Comparison of ENCODE assay signal across 11 mouse cellular contexts in the genomic region with DNA sequence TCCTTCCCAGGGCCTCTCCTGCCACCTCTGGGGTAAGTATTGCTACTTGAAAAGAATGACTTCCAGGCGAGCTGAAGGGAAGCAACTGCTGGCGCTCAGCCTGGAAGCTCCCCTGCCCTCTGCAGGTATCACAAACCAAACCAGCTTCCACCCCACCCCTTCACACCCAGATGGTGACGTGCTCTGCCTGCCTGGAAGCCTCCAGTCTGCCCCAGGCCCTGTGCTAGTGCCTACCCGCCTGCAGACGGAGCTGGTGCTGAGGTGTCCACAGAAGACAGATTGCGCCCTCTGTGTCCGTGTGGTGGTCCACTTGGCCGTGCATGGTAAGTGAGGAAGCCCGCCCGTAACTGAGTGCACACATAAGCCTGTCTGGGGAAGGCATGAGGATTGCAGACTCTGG. TPM values are rescaled to one million over a fixed set of nuclear protein-coding genes. Genes with fewer than 3 reads are reported as not detected.
DNase-seq lines count a peak whose midpoint lies in the region; ATAC-seq and TF ChIP-seq lines count a peak whose summit lies in the region.
"Had no signal": no experiment of that assay in that cellular context is flagged by ENCODE, and none has a peak within 500 bp of the region (broad histone marks: within the 10 kb centered on the region; RNA-seq: fewer than 3 reads in every experiment).

No protein-coding gene starts in this region.

- no peaks in the 10 kb centered on the region for H3K36me3 ChIP-seq in ES-Bruce4 (ENCODE audit: control insufficient read depth, insufficient read depth, low read length, poor library complexity, severe bottlenecking)
- no peaks in the 10 kb centered on the region for H3K36me3 ChIP-seq in limb, embryonic 14.5 days (ENCODE audit: control insufficient read depth, insufficient read depth, low read length)

- no peak for TF ChIP-seq CTCF in gastrocnemius, adult 2 months (IDR thresholded peaks at IDR 0.05)
- no peak for TF ChIP-seq CTCF in ES-Bruce4 (IDR thresholded peaks at IDR 0.05; ENCODE audit: low read depth, low read length)

- 60% methylated on average over 10 of the region's 10 CpGs for WGBS in limb, embryonic 14.5 days

- intact Hi-C loops in gastrocnemius, adult 2 months (cut with DNase I), result no loop called here

- peak overlapping the region; percentile 77 for H3K4me3 ChIP-seq in gastrocnemius, adult 2 months
- peak overlapping the region; percentile 27 for H3K4me3 ChIP-seq in ES-Bruce4 (ENCODE audit: low read depth, low read length)
- 0 out of 2 replicates have a peak overlapping the region, but pooled peaks have one; percentile 2 for H3K4me3 ChIP-seq in limb, embryonic 14.5 days (replicated peaks; ENCODE audit: low read length)

- TF ChIP-seq POLR2A in ES-Bruce4 (IDR thresholded peaks at IDR 0.05; ENCODE audit: insufficient read depth, low read length), result no peak
- TF ChIP-seq POLR2A in limb, embryonic 14.5 days (IDR thresholded peaks at IDR 0.05; ENCODE audit: borderline replicate concordance, extremely low read depth, insufficient read depth, insufficient read length), result no peak

- H3K4me2 ChIP-seq in limb, embryonic 14.5 days (replicated peaks; ENCODE audit: low read depth, low read length, severe bottlenecking), result peak overlapping the region; percentile 30; the same call in 1 of the 2 replicates

- peak overlapping the region; percentile 89 for H3K27ac ChIP-seq in gastrocnemius, adult 2 months
- H3K27ac ChIP-seq in ES-Bruce4 (ENCODE audit: insufficient read depth, low read length), result no peak overlapping the region
- no peak overlapping the region for H3K27ac ChIP-seq in limb, embryonic 14.5 days (replicated peaks; ENCODE audit: low read depth, low read length)
- H3K27ac ChIP-seq: macrophage had no signal

- DNase-seq in gastrocnemius, adult 2 months, result no peak
- DNase-seq in gastrocnemius, adult 8-10 months (ENCODE audit: low spot score in 2 of 2), result no peak
- peak; percentile 27 to 43 for DNase-seq in kidney, postnatal 4 days
- no peak for DNase-seq in kidney, adult 18-20 months
- DNase-seq in limb, embryonic 14.5 days (ENCODE audit: low spot score), result no peak
- no peak for DNase-seq in spleen, adult 12 weeks (ENCODE audit: low spot score)
- DNase-seq in gastrocnemius, postnatal 10 days, result no peak
- DNase-seq: B cell, adult 2 months; cerebellum, adult 18-20 months had no signal

- ATAC-seq in limb, embryonic 14.5 days (ENCODE audit: low FRiP score, low read depth), result no peak

- H3K4me1 ChIP-seq in ES-Bruce4 (ENCODE audit: control insufficient read depth, insufficient read depth, low read length), result no peaks in the 10 kb centered on the region
- peaks cover 3% of the 10 kb centered on the region; the same call in 1 of the 2 replicates for H3K4me1 ChIP-seq in limb, embryonic 14.5 days (ENCODE audit: control insufficient read depth, insufficient read depth, low read length)

- TF ChIP-seq EP300 in ES-Bruce4 (IDR thresholded peaks at IDR 0.05; ENCODE audit: insufficient read depth, low read depth, low read length), result no peak

- H3K9ac ChIP-seq in ES-Bruce4 (ENCODE audit: low read depth, poor library complexity, severe bottlenecking), result no peak overlapping the region
- H3K9ac ChIP-seq in limb, embryonic 14.5 days (ENCODE audit: low read depth, low read length, severe bottlenecking), result no peak overlapping the region

- no peaks in the 10 kb centered on the region for H3K27me3 ChIP-seq in ES-Bruce4 (ENCODE audit: control insufficient read depth, insufficient read depth, low read length, poor library complexity, severe bottlenecking)
- H3K27me3 ChIP-seq in limb, embryonic 14.5 days (ENCODE audit: control insufficient read depth, insufficient read depth, low read length), result peaks cover 11% of the 10 kb centered on the region

- no peaks in the 10 kb centered on the region for H3K9me3 ChIP-seq in ES-Bruce4 (replicated peaks; ENCODE audit: control insufficient read depth, insufficient read depth, low read length, poor library complexity, severe bottlenecking)
- H3K9me3 ChIP-seq in limb, embryonic 14.5 days (ENCODE audit: control insufficient read depth, low read length), result no peaks in the 10 kb centered on the region

RNA-seq across cellular contexts. Expression of a gene that starts 0.8 kb away (rescaled TPM):
- 1 to 10 TPM; 4.2 to 4.7 TPM for total RNA-seq in gastrocnemius, adult 2 months (2021)
- total RNA-seq in gastrocnemius, adult 8-10 months (2022), result 1 to 10 TPM; 3.9 to 7.5 (median 4.7) TPM
- 3.3 TPM in 2 replicates for polyA plus RNA-seq in ES-Bruce4 (2011; ENCODE audit: insufficient read depth, insufficient read length, low read depth, missing spikeins)
- polyA plus RNA-seq in limb, embryonic 14.5 days (2012; rRNA removed), result 21.5 and 25.2 TPM in 2 replicates
- polyA plus RNA-seq in limb, embryonic 14.5 days (2014; fragmentation: Nextera tagmentation; extraction: Ambion mirVana), result 18.5 and 28.2 TPM in 2 replicates
- 1 to 10 TPM; 5.9 to 9.1 TPM for total RNA-seq in gastrocnemius, postnatal 10 days (2021)
- polyA plus RNA-seq: macrophage had no signal

RNA-seq across cellular contexts. Expression of a gene that starts 11.0 kb away (rescaled TPM):
- total RNA-seq in gastrocnemius, adult 2 months (2021), result 10 to 100 TPM; 47.5 to 54.4 TPM
- 10 to 100 TPM; 46.7 to 56.2 (median 49.2) TPM for total RNA-seq in gastrocnemius, adult 8-10 months (2022)
- polyA plus RNA-seq in ES-Bruce4 (2011; ENCODE audit: insufficient read depth, insufficient read length, low read depth, missing spikeins), result 23.2 and 30.7 TPM in 2 replicates
- 14.0 and 15.9 TPM in 2 replicates for polyA plus RNA-seq in limb, embryonic 14.5 days (2012; rRNA removed)
- polyA plus RNA-seq in limb, embryonic 14.5 days (2014; fragmentation: Nextera tagmentation; extraction: Ambion mirVana), result 15.9 and 16.1 TPM in 2 replicates
- 10 to 100 TPM; 33.8 to 39.8 TPM for total RNA-seq in gastrocnemius, postnatal 10 days (2021)

RNA-seq across cellular contexts. Expression of a gene that starts 13.8 kb away (rescaled TPM):
- total RNA-seq in gastrocnemius, adult 2 months (2021), result under 1 TPM; 0.25 to 0.26 TPM
- total RNA-seq in gastrocnemius, adult 8-10 months (2022), result under 1 TPM; 0.12 to 0.44 (median 0.28) TPM
- 3.1 and 4.9 TPM in 2 replicates for polyA plus RNA-seq in ES-Bruce4 (2011; ENCODE audit: insufficient read depth, insufficient read length, low read depth, missing spikeins)
- polyA plus RNA-seq in limb, embryonic 14.5 days (2012; rRNA removed), result 6.7 and 9.6 TPM in 2 replicates
- polyA plus RNA-seq in limb, embryonic 14.5 days (2014; fragmentation: Nextera tagmentation; extraction: Ambion mirVana), result 7.9 and 9.2 TPM in 2 replicates
- total RNA-seq in gastrocnemius, postnatal 10 days (2021), result under 1 TPM; 0.45 to 0.61 TPM
- polyA plus RNA-seq: macrophage had no signal

RNA-seq across cellular contexts. Expression of a gene that starts 29.7 kb away (rescaled TPM):
- total RNA-seq in gastrocnemius, adult 2 months (2021), result under 1 TPM; 0.08 to 0.11 TPM
- total RNA-seq in gastrocnemius, adult 8-10 months (2022), result not detected
- 0.51 TPM in 1 of 2 replicates, not detected in the other for polyA plus RNA-seq in ES-Bruce4 (2011; ENCODE audit: insufficient read depth, insufficient read length, low read depth, missing spikeins)
- polyA plus RNA-seq in limb, embryonic 14.5 days (2012; rRNA removed), result 0.54 and 0.73 TPM in 2 replicates
- polyA plus RNA-seq in limb, embryonic 14.5 days (2014; fragmentation: Nextera tagmentation; extraction: Ambion mirVana), result 0.36 and 0.70 TPM in 2 replicates
- total RNA-seq in gastrocnemius, postnatal 10 days (2021), result under 1 TPM; 0.20 to 0.23 TPM
- polyA plus RNA-seq: macrophage had no signal

RNA-seq across cellular contexts. Expression of a gene that starts 29.7 kb away (rescaled TPM):
- 10 to 100 TPM; 28.2 to 29.7 TPM for total RNA-seq in gastrocnemius, adult 2 months (2021)
- 10 to 100 TPM; 27.4 to 30.4 (median 29.1) TPM for total RNA-seq in gastrocnemius, adult 8-10 months (2022)
- 30.0 and 34.3 TPM in 2 replicates for polyA plus RNA-seq in ES-Bruce4 (2011; ENCODE audit: insufficient read depth, insufficient read length, low read depth, missing spikeins)
- polyA plus RNA-seq in limb, embryonic 14.5 days (2012; rRNA removed), result 61.0 and 74.5 TPM in 2 replicates
- 80.5 and 82.8 TPM in 2 replicates for polyA plus RNA-seq in limb, embryonic 14.5 days (2014; fragmentation: Nextera tagmentation; extraction: Ambion mirVana)
- 10 to 100 TPM; 27.9 to 32.7 TPM for total RNA-seq in gastrocnemius, postnatal 10 days (2021)

Comparison
In these comparisons a context has a peak if more than half of its experiments do, and no peak if none do; other contexts are left out.
1. DNase-seq: peak in kidney, postnatal 4 days (2 of 2); none in gastrocnemius, adult 2 months (single experiment), gastrocnemius, adult 8-10 months (0 of 2), kidney, adult 18-20 months (single experiment), limb, embryonic 14.5 days (single experiment), spleen, adult 12 weeks (single experiment) and gastrocnemius, postnatal 10 days (single experiment).
2. H3K4me3 ChIP-seq: peak in every context shown above with its lines; median percentile 77 in gastrocnemius, adult 2 months; 27 in ES-Bruce4; 2 in limb, embryonic 14.5 days.